Mouse (Mus musculus): Measurements from ENCODE around the gene Klk1b9. TPM values are rescaled to one million over a fixed set of nuclear protein-coding genes. Genes with fewer than 3 reads are reported as not detected.
"Not testable (repeated sequence)": the region's sequence is repeated elsewhere in the genome, so short reads cannot be mapped to it uniquely, and the experiment has no call there.

Gene Klk1b9
- polyA plus RNA-seq, 1 experiment from 2014 or later: not detected

DNA sequence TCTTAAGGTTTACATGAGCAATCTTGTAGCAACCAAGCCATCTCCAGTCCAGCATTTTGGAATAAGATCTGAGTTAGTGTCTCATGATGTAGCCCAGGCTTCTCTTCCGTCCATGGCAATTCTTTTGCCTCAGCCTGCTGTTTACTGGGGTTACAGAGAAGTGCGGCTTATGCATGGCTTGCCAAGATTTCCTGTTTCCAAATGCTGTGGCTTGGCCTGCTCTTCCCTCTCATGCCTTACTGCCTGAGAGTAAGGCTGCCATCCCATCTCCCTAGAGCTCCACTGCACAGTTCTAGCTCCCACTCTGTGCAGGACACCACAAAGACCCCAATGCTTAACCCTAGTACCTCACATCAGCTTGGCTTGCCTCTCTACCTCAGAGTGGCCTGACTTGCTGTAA is 8.2 kb upstream of the Klk1b9 start:
- no peak for ATAC-seq (ENCODE audit: insufficient read depth)
- Histone ChIP-seq H3K9me3 (replicated peaks) (no peaks in the 10 kb centered on the region), H3K4me3 (replicated peaks) (no peak overlapping the region), H3K27ac (replicated peaks) (no peak overlapping the region), H3K4me2 (no peak overlapping the region), H3K4me1 (replicated peaks) (no peaks in the 10 kb centered on the region), H3K36me3 (replicated peaks) (no peaks in the 10 kb centered on the region), H3K27me3 (no peaks in the 10 kb centered on the region), H3K9ac (no peak overlapping the region)
- 67% methylated on average over 2 of the region's 2 CpGs for WGBS (ENCODE audit: insufficient replicate concordance)

- H3K36me3 ChIP-seq (replicated peaks): no peaks in the 10 kb centered on the region
- H3K9me3 ChIP-seq (replicated peaks): no peaks in the 10 kb centered on the region
- no peak overlapping the region for H3K9ac ChIP-seq
- ATAC-seq (ENCODE audit: insufficient read depth): no peak
- no peak overlapping the region for H3K27ac ChIP-seq (replicated peaks)
- H3K4me3 ChIP-seq (replicated peaks): no peak overlapping the region
- H3K27me3 ChIP-seq: no peaks in the 10 kb centered on the region
- H3K4me1 ChIP-seq (replicated peaks): no peaks in the 10 kb centered on the region
- H3K4me2 ChIP-seq: no peak overlapping the region
Measured at GRCm38 (mm10) chr7:43985657-43986056, 9.8 kb downstream of the Klk1b9 start.

DNA sequence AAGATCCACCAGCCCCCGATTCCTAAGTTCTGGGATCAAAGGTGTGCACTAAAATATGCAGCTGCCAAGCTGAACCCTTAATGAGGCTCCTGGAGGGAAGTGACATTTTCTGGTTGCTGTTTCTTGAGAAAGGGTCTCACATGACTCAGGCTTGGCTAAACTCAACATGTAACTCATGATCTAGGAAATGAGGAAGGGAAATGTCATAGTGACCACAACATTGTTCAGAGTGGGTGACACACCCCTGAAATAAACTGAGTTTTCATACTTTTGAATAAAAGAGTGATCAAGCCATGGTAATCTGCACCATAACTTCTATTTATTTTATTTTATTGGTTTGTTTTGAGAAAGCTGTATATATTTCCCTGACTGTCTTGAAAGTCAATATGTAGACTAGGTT is 19.0 kb downstream of the Klk1b9 start:
- not testable (repeated sequence) for ATAC-seq (ENCODE audit: insufficient read depth); H3K27ac ChIP-seq (replicated peaks); H3K9ac ChIP-seq; H3K4me3 ChIP-seq (replicated peaks); H3K4me2 ChIP-seq; H3K4me1 ChIP-seq (replicated peaks); H3K36me3 ChIP-seq (replicated peaks); H3K9me3 ChIP-seq (replicated peaks); H3K27me3 ChIP-seq
- 35% methylated on average over 1 of the region's 1 CpGs for WGBS (ENCODE audit: insufficient replicate concordance)

DNA sequence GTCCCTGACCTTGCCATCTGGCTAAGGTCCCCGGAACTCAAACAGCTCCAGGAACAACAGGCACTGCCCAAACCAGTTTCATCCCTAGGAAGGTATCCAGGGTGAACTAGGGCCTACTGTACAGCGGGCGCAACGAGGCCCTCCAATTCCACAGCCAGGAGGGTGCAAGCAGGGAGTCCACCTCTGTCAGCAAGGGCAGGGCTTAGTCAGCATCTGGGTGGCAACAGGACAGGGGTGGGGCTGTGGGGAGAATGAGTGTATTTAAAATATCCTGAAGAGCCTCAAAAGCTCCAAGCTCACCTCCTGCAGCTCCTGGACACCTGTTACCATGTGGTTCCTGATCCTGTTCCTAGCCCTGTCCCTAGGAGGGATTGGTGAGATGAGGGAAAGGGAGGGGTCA is 19.7 kb downstream of the Klk1b9 start, which contains the start of gene Klk1b11:
TSS of gene Klk1b11 (plus strand) at position 301 of the 400 bp plus-strand sequence.
- not testable (repeated sequence) for H3K4me2 ChIP-seq; H3K9ac ChIP-seq; H3K4me3 ChIP-seq (replicated peaks); H3K36me3 ChIP-seq (replicated peaks); H3K4me1 ChIP-seq (replicated peaks); H3K27ac ChIP-seq (replicated peaks); H3K9me3 ChIP-seq (replicated peaks); H3K27me3 ChIP-seq; ATAC-seq (ENCODE audit: insufficient read depth)
- 62% methylated on average over 4 of the region's 4 CpGs for WGBS (ENCODE audit: insufficient replicate concordance)

- H3K4me1 ChIP-seq (replicated peaks): no peaks in the 10 kb centered on the region
- no peak overlapping the region for H3K9ac ChIP-seq
- no peaks in the 10 kb centered on the region for H3K36me3 ChIP-seq (replicated peaks)
- H3K9me3 ChIP-seq (replicated peaks): no peaks in the 10 kb centered on the region
- H3K27me3 ChIP-seq: no peaks in the 10 kb centered on the region
- ATAC-seq (ENCODE audit: insufficient read depth): no peak
- H3K4me3 ChIP-seq (replicated peaks): no peak overlapping the region
- no peak overlapping the region for H3K27ac ChIP-seq (replicated peaks)
- H3K4me2 ChIP-seq: no peak overlapping the region
Measured at GRCm38 (mm10) chr7:44004847-44005246, 29.0 kb downstream of the Klk1b9 start.

- H3K9me3 ChIP-seq (replicated peaks); H3K4me2 ChIP-seq; H3K4me1 ChIP-seq (replicated peaks); H3K27me3 ChIP-seq; H3K27ac ChIP-seq (replicated peaks); H3K9ac ChIP-seq; H3K4me3 ChIP-seq (replicated peaks); ATAC-seq (ENCODE audit: insufficient read depth); H3K36me3 ChIP-seq (replicated peaks): not testable (repeated sequence)
Measured at GRCm38 (mm10) chr7:44011868-44012267, 36.0 kb downstream of the Klk1b9 start, which contains the start of gene Klk1b26. TSS of gene Klk1b26 (plus strand) at chr7:44012168.

DNA sequence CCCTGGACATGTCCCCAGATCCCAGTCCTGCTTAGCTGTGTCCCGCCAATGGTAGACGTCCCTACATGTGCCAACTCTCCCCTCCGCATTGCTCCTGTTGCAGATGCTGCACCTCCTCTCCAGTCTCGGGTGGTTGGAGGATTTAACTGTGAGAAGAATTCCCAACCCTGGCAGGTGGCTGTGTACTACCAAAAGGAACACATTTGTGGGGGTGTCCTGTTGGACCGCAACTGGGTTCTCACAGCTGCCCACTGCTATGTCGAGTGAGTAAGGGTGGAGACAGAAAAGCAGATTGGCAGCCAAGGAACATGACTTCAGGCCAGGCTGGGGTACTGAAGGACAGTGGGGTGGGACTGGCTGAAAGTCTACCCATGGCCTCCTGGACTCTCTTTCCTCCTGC is 38.8 kb downstream of the Klk1b9 start:
- H3K27ac ChIP-seq (replicated peaks); H3K27me3 ChIP-seq; H3K4me2 ChIP-seq; H3K9me3 ChIP-seq (replicated peaks); H3K4me1 ChIP-seq (replicated peaks); H3K4me3 ChIP-seq (replicated peaks); ATAC-seq (ENCODE audit: insufficient read depth); H3K36me3 ChIP-seq (replicated peaks); H3K9ac ChIP-seq: not testable (repeated sequence)
- 58% methylated on average over 6 of the region's 6 CpGs for WGBS (ENCODE audit: insufficient replicate concordance)

DNA sequence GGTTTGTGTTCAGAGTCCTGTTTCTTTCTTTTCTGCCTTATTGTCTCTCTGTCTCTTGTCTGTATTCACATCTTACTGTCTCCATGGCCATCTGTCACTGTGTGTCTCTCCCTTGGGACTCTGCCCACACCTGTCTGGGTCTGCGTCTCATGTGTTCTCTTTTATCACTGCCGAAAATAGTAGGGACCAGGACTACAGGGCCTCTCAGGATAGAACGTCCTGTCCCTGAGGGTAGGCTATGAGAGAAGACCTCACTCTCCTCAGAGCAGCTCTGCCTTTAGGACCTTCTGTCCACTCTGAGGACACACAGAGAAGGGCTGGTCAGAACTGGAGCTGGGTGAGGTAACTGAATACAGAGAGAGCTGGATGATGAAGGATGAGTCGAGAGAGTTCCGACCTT is 39.2 kb downstream of the Klk1b9 start:
- 65% methylated on average over 5 of the region's 5 CpGs for WGBS (ENCODE audit: insufficient replicate concordance)
- Histone ChIP-seq H3K4me2 (no peak overlapping the region), H3K4me1 (replicated peaks) (no peaks in the 10 kb centered on the region), H3K9me3 (replicated peaks) (no peaks in the 10 kb centered on the region), H3K9ac (no peak overlapping the region), H3K27me3 (no peaks in the 10 kb centered on the region), H3K4me3 (replicated peaks) (no peak overlapping the region), H3K27ac (replicated peaks) (no peak overlapping the region), H3K36me3 (replicated peaks) (no peaks in the 10 kb centered on the region)
- no peak for ATAC-seq (ENCODE audit: insufficient read depth)

Other genes starting within 250 kb of the Klk1b9 start
- gene Klk12, start 207.2 kb upstream of the Klk1b9 start, polyA plus RNA-seq (2015; fragmentation: Nextera tagmentation; extraction: Ambion mirVana): not detected in 2 replicates
- gene Klk11, start 201.5 kb upstream of the Klk1b9 start, polyA plus RNA-seq (2015; fragmentation: Nextera tagmentation; extraction: Ambion mirVana): not detected in 2 replicates
- 0.06 and 0.10 TPM in 2 replicates for gene Klk10, start 195.0 kb upstream of the Klk1b9 start, polyA plus RNA-seq (2015; fragmentation: Nextera tagmentation; extraction: Ambion mirVana)
- not detected in 2 replicates for gene Klk9, start 184.2 kb upstream of the Klk1b9 start, polyA plus RNA-seq (2015; fragmentation: Nextera tagmentation; extraction: Ambion mirVana)
- gene Klk8, start 178.5 kb upstream of the Klk1b9 start, polyA plus RNA-seq (2015; fragmentation: Nextera tagmentation; extraction: Ambion mirVana): 5.1 and 5.4 TPM in 2 replicates
- gene Klk7, start 164.8 kb upstream of the Klk1b9 start, polyA plus RNA-seq (2015; fragmentation: Nextera tagmentation; extraction: Ambion mirVana): not detected in 2 replicates
- gene Klk6, start 151.6 kb upstream of the Klk1b9 start, polyA plus RNA-seq (2015; fragmentation: Nextera tagmentation; extraction: Ambion mirVana): not detected in 2 replicates
- gene Klk5, start 134.1 kb upstream of the Klk1b9 start, polyA plus RNA-seq (2015; fragmentation: Nextera tagmentation; extraction: Ambion mirVana): not detected in 2 replicates
- not detected in 2 replicates for gene Klk4, start 94.9 kb upstream of the Klk1b9 start, polyA plus RNA-seq (2015; fragmentation: Nextera tagmentation; extraction: Ambion mirVana)
- not detected in 2 replicates for gene Klk15, start 42.3 kb upstream of the Klk1b9 start, polyA plus RNA-seq (2015; fragmentation: Nextera tagmentation; extraction: Ambion mirVana)
- not detected in 2 replicates for gene Klk1b8, start 25.4 kb upstream of the Klk1b9 start, polyA plus RNA-seq (2015; fragmentation: Nextera tagmentation; extraction: Ambion mirVana)
- not detected in 2 replicates for gene Klk1b1, start 9.3 kb upstream of the Klk1b9 start, polyA plus RNA-seq (2015; fragmentation: Nextera tagmentation; extraction: Ambion mirVana)
- gene Klk1b11, start 19.8 kb downstream of the Klk1b9 start, polyA plus RNA-seq (2015; fragmentation: Nextera tagmentation; extraction: Ambion mirVana): not detected in 2 replicates
- gene Klk1b26, start 36.1 kb downstream of the Klk1b9 start, polyA plus RNA-seq (2015; fragmentation: Nextera tagmentation; extraction: Ambion mirVana): 0.12 and 0.14 TPM in 2 replicates
- not detected in 2 replicates for gene Klk1b27, start 76.2 kb downstream of the Klk1b9 start, polyA plus RNA-seq (2015; fragmentation: Nextera tagmentation; extraction: Ambion mirVana)
- gene Klk1b21, start 126.3 kb downstream of the Klk1b9 start, polyA plus RNA-seq (2015; fragmentation: Nextera tagmentation; extraction: Ambion mirVana): not detected in 2 replicates
- not detected in 2 replicates for gene Klk1b22, start 136.6 kb downstream of the Klk1b9 start, polyA plus RNA-seq (2015; fragmentation: Nextera tagmentation; extraction: Ambion mirVana)
- not detected in 2 replicates for gene Klk1b16, start 160.7 kb downstream of the Klk1b9 start, polyA plus RNA-seq (2015; fragmentation: Nextera tagmentation; extraction: Ambion mirVana)
- not detected in 2 replicates for gene Klk1b24, start 212.2 kb downstream of the Klk1b9 start, polyA plus RNA-seq (2015; fragmentation: Nextera tagmentation; extraction: Ambion mirVana)
- gene Klk1b3, start 222.1 kb downstream of the Klk1b9 start, polyA plus RNA-seq (2015; fragmentation: Nextera tagmentation; extraction: Ambion mirVana): not detected in 2 replicates
- not detected in 2 replicates for gene Klk1b4, start 231.4 kb downstream of the Klk1b9 start, polyA plus RNA-seq (2015; fragmentation: Nextera tagmentation; extraction: Ambion mirVana)
- not detected in 2 replicates for gene Klk1b5, start 239.9 kb downstream of the Klk1b9 start, polyA plus RNA-seq (2015; fragmentation: Nextera tagmentation; extraction: Ambion mirVana)
- gene Klk1, start 249.3 kb downstream of the Klk1b9 start, polyA plus RNA-seq (2015; fragmentation: Nextera tagmentation; extraction: Ambion mirVana): 0.16 TPM in 1 of 2 replicates, not detected in the other

Measured in liver, embryonic 15.5 days (tissue).